Mouse (Mus musculus) left cerebral cortex, postnatal 14 days (tissue): ENCODE measurements around the gene Dusp3. TPM values are rescaled to one million over a fixed set of nuclear protein-coding genes. Genes with fewer than 3 reads are reported as not detected.

Experiments used
- total RNA-seq, 2 experiments: library from RNA; stranded (reverse); gene quantifications; 2 replicates each; pipeline ENCODE4 v1.2.3; 2021

Dusp3 gene
- total RNA-seq, 2 experiments from 2014 or later: 191 to 205 TPM

Other genes starting within 250 kb of the Dusp3 start
- gene Etv4, start 201.6 kb downstream of the Dusp3 start, total RNA-seq: 10 to 100 TPM; 18.5 to 19.3 TPM
- gene Meox1, start 92.6 kb downstream of the Dusp3 start, total RNA-seq: 1 to 10 TPM; 2.1 to 2.4 TPM
- gene Sost, start 20.0 kb downstream of the Dusp3 start, total RNA-seq: not detected
- not detected for gene Cfap97d1, start 2.7 kb downstream of the Dusp3 start, total RNA-seq
- gene Mpp3, start 41.4 kb upstream of the Dusp3 start, total RNA-seq: 10 to 100 TPM; 50.3 to 52.0 TPM
- not detected for gene Cd300lg, start 54.5 kb upstream of the Dusp3 start, total RNA-seq
- 100 to 1,000 TPM; 152 to 155 TPM for gene Mpp2, start 101.5 kb upstream of the Dusp3 start, total RNA-seq
- gene Ppy, start 114.3 kb upstream of the Dusp3 start, total RNA-seq: not detected
- not detected for gene Pyy, start 120.8 kb upstream of the Dusp3 start, total RNA-seq
- not detected for gene Nags, start 158.5 kb upstream of the Dusp3 start, total RNA-seq
- 10 to 100 TPM; 27.0 to 30.3 TPM for gene Tmem101, start 169.4 kb upstream of the Dusp3 start, total RNA-seq
- gene Lsm12, start 198.3 kb upstream of the Dusp3 start, total RNA-seq: 10 to 100 TPM; 60.5 to 65.2 TPM
- 10 to 100 TPM; 45.5 to 49.1 TPM for gene G6pc3, start 202.6 kb upstream of the Dusp3 start, total RNA-seq
- gene Hdac5, start 243.2 kb upstream of the Dusp3 start, total RNA-seq: 100 to 1,000 TPM; 194 to 197 TPM